Mouse (Mus musculus) WW6 (cell line): ENCODE results near the gene Mup21.
A peak's percentile ranks its signal among the peaks of the same experiment; 100 is the strongest.
"Not testable (repeated sequence)": the region's sequence is repeated elsewhere in the genome, so short reads cannot be mapped to it uniquely, and the experiment has no call there.

Experiments
- DNase-seq: peaks from one replicate; pipeline ENCODE4 v3.0.0-alpha.2; 2013; ENCODE audit warnings: low read depth, low spot score

Mup21 gene

GRCm38 (mm10) chr4:62150811-62151210 is at the start of gene Mup21:
TSS of gene Mup21 (minus strand) at chr4:62150863.
- no peak for DNase-seq

DNA sequence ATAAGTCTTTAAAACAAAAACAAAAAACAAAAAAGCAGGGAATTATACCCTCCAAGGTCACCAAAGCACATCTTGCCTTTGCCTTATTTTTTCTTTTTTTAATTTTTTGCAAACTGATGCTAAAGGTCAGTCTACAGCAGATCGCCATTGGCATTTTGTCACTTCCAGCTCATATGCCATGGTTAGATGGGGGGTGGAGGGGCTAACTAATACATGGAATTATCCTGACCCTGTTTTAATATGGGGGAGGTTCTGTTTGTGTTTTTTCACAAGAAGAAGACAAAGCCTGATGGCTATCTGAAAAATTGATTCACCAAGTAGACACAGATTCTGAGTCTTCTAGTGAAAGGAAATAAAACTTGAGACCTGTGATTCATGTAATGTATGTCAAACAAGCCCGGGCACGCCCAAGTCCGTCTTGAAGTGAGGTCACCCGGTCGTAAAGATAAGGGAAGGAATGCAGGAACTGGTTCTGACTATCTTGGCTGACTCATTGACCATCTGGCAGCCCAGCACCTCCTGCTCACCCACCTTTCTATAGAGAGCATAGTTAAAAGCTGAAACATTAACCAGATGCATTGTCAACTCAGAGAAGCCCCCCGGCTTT is 49.4 kb upstream of the Mup21 start:
- DNase-seq, result no peak

DNA sequence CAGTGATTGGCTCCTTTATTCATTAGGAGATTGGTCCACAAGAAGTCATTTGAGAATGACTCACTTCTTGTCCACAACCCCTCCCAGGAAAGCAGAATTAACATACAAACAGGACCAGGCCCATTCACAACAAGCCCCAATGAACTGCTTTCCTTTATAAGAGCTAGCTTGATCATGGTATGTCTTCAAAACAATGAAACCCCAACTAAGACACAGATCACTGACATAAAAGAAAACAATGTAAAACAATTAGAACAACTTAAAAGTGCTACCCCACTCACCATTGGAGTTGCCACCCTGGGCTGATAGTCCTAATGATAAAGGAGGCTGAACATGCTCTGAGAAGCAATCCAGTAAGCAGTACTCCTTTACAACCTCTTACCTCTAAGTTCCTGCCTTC is 38.1 kb upstream of the Mup21 start:
- DNase-seq, result no peak

DNA sequence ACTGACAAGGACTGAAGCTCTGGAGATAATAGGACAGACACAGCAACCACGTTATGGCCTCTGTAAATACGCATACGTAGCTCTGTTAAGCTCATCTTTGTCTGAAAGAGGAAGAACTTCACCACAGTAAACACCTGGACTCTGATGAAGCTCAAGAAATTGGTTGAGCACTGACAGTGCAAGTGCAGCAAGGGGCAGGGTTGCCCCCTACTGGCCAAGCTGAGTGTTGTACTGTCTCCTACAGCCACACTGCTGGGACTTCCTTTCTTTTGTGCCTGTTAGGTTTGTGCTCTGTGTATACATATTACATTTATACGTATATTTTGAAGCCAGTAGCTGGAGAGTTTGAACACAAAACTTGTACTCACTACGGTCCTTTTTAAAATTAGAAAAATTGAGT is 26.6 kb upstream of the Mup21 start:
- peak; percentile 13 for DNase-seq

DNA sequence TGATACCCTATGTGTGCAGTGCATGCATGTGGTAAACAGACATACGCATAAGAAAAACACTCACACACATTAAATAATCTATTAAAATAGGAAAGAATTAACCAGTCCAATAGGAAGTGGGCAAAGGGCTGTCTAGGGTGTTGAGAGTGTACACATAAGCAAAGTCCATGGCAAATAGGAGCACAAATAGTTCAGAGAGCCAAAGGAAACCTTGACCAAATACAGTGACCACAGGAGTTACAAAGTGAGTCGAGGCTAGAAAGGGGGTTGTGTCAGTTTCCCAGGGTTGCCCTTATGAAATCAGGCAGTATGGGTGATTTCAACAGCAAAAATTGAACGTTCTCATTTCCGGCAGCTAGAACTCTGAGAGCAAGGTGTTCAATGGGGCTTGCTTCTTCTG is 23.8 kb upstream of the Mup21 start:
- DNase-seq, result no peak

GRCm38 (mm10) chr4:62167636-62168035 is 17.0 kb upstream of the Mup21 start:
- DNase-seq, result not testable (repeated sequence)

DNA sequence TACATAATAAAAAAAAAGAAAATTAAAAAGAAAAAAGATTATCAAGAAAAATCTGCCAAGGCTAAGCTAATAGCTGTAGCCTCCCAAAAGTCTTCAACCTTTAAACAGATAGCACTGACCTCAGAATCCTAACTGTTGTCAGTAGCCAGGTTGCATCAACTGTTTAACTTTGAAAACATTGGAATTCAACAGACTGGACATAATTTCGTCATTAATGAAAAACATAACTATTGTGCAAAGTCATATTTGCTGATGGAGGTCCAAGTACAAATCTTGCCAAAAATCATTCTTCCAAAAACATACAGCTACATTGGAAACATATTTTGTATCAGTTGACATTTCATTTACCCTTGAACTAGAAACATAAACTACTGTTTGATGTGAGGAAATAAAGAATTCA is 7.7 kb upstream of the Mup21 start:
- DNase-seq, result no peak

- DNase-seq, result peak; percentile 1
These were observed 17.0 kb downstream of the Mup21 start for GRCm38 (mm10) chr4:62133706-62134105.

- not testable (repeated sequence) for DNase-seq
These were observed 47.3 kb downstream of the Mup21 start for GRCm38 (mm10) chr4:62103366-62103765.
